Mouse (Mus musculus) MEL (cell line): ENCODE measurements around the gene Gtf3c2. TPM values are rescaled to one million over a fixed set of nuclear protein-coding genes. Genes with fewer than 3 reads are reported as not detected.
A peak's percentile ranks its signal among the peaks of the same experiment; 100 is the strongest.
"Not testable (repeated sequence)": the region's sequence is repeated elsewhere in the genome, so short reads cannot be mapped to it uniquely, and the experiment has no call there.

Source experiments
- DNase-seq: peaks from one replicate; pipeline ENCODE4 v3.0.0; 2011; ENCODE audit warnings: low read depth, low spot score
- H3K27ac ChIP-seq: 2 replicates; pipeline ENCODE4 v1.5.1; 2012; ENCODE audit warnings: low read depth, mild to moderate bottlenecking, control low read depth, low read length, moderate library complexity; ENCODE audit not compliant: control insufficient read depth
- H3K27me3 ChIP-seq, 2 experiments: fragments of 150-350 bp in 1 of 2; sonication (generic) in 1 of 2; 2 replicates each; pipeline ENCODE4 v1.6.1; 2012; ENCODE audit warnings: low read length in 2 of 2, mild to moderate bottlenecking in 2 of 2, improper control_type of control experiment in 1 of 2, moderate library complexity in 1 of 2; ENCODE audit not compliant: insufficient read depth in 2 of 2, control insufficient read depth in 1 of 2
- H3K36me3 ChIP-seq, 2 experiments: 2 replicates each; pipeline ENCODE4 v1.6.1; 2012 to 2014; ENCODE audit warnings: low read length in 2 of 2, improper control_type of control experiment in 1 of 2, inconsistent platforms in 1 of 2, mild to moderate bottlenecking in 1 of 2; ENCODE audit not compliant: insufficient read depth in 2 of 2, control insufficient read depth in 1 of 2
- H3K4me1 ChIP-seq, 2 experiments: fragments of 150-350 bp in 1 of 2; sonication (generic) in 1 of 2; 2 replicates each; pipeline ENCODE4 v1.6.1; 2012; ENCODE audit warnings: low read length in 2 of 2, improper control_type of control experiment in 1 of 2, mild to moderate bottlenecking in 1 of 2; ENCODE audit not compliant: insufficient read depth in 2 of 2, control insufficient read depth in 1 of 2
- H3K4me3 ChIP-seq, 2 experiments: fragments of 150-350 bp in 1 of 2; sonication (generic) in 1 of 2; 2 replicates each; pipeline ENCODE4 v1.5.1; 2012; ENCODE audit warnings: low read depth in 2 of 2, low read length in 2 of 2, mild to moderate bottlenecking in 2 of 2, moderate library complexity in 2 of 2, control low read depth in 1 of 2, improper control_type of control experiment in 1 of 2; ENCODE audit not compliant: control insufficient read depth in 1 of 2, insufficient read depth in 1 of 2
- H3K79me2 ChIP-seq: 2 replicates; pipeline ENCODE4 v1.6.1; 2012; ENCODE audit warnings: mild to moderate bottlenecking, low read length, moderate library complexity; ENCODE audit not compliant: control insufficient read depth, poor library complexity, insufficient read depth
- H3K9ac ChIP-seq: 2 replicates; pipeline ENCODE4 v1.6.1; 2012; ENCODE audit warnings: low read depth, mild to moderate bottlenecking, control low read depth, low read length, moderate library complexity; ENCODE audit not compliant: control insufficient read depth, poor library complexity, severe bottlenecking
- H3K9me3 ChIP-seq: fragments of 150-350 bp; sonication (generic); replicated peaks from 2 replicates; pipeline ENCODE4 v1.6.1; 2012; ENCODE audit warnings: mild to moderate bottlenecking, low read length, improper control_type of control experiment, moderate library complexity; ENCODE audit not compliant: insufficient read depth
- CHD1 ChIP-seq: IDR thresholded peaks from 2 replicates; pipeline ENCODE4 v1.6.1; 2012; ENCODE audit warnings: low read depth, mild to moderate bottlenecking, inconsistent platforms, low read length, improper control_type of control experiment
- CTCF ChIP-seq, 3 experiments: IDR thresholded peaks in 2 of 3; conservative IDR thresholded peaks in 1 of 3; 2 replicates each; pipeline ENCODE4 v1.5.1; 2011 to 2012; ENCODE audit warnings: low read length in 3 of 3, low read depth in 2 of 3, mild to moderate bottlenecking in 2 of 3, improper control_type of control experiment in 1 of 3, inconsistent platforms in 1 of 3, mixed read lengths in 1 of 3, moderate library complexity in 1 of 3; ENCODE audit not compliant: control insufficient read depth in 1 of 3, insufficient read depth in 1 of 3, poor library complexity in 1 of 3, severe bottlenecking in 1 of 3
- E2F4 ChIP-seq: IDR thresholded peaks from 2 replicates; pipeline ENCODE4 v1.6.1; 2011; ENCODE audit warnings: low read depth, low read length, improper control_type of control experiment, borderline replicate concordance
- EP300 ChIP-seq, 2 experiments: IDR thresholded peaks; 2 replicates each; pipeline ENCODE4 v1.6.1; 2011; ENCODE audit warnings: improper control_type of control experiment in 2 of 2, low read length in 2 of 2, low read depth in 1 of 2, mild to moderate bottlenecking in 1 of 2
- ETS1 ChIP-seq: IDR thresholded peaks from 2 replicates; pipeline ENCODE4 v1.6.1; 2012; ENCODE audit warnings: low read depth, mild to moderate bottlenecking, inconsistent platforms, low read length, improper control_type of control experiment, moderate library complexity
- HCFC1 ChIP-seq: IDR thresholded peaks from 2 replicates; pipeline ENCODE4 v1.6.1; 2012; ENCODE audit warnings: low read depth, mild to moderate bottlenecking, inconsistent platforms, low read length, improper control_type of control experiment, moderate library complexity
- JUND ChIP-seq: IDR thresholded peaks from 2 replicates; pipeline ENCODE4 v1.6.1; 2011; ENCODE audit warnings: low read depth, mild to moderate bottlenecking, improper control_type of control experiment, low read length
- MEF2A ChIP-seq: IDR thresholded peaks from 2 replicates; pipeline ENCODE4 v1.6.1; 2014; ENCODE audit warnings: low read depth, mild to moderate bottlenecking, inconsistent platforms, low read length, improper control_type of control experiment; ENCODE audit not compliant: poor library complexity, insufficient replicate concordance, severe bottlenecking; ENCODE audit errors: extremely low read depth
- MYC ChIP-seq: IDR thresholded peaks from 2 replicates; pipeline ENCODE4 v1.6.1; 2011; ENCODE audit warnings: low read depth, mild to moderate bottlenecking, low read length, improper control_type of control experiment, moderate library complexity
- NELFE ChIP-seq: IDR thresholded peaks from 2 replicates; pipeline ENCODE4 v1.6.1; 2011; ENCODE audit warnings: low read depth, low read length, improper control_type of control experiment
- POLR2AphosphoS5 ChIP-seq: IDR thresholded peaks from 2 replicates; pipeline ENCODE4 v1.6.1; 2012; ENCODE audit warnings: low read depth, borderline replicate concordance, mild to moderate bottlenecking, inconsistent platforms, low read length, moderate library complexity, mixed read lengths
- RCOR1 ChIP-seq: IDR thresholded peaks from 2 replicates; pipeline ENCODE4 v1.6.1; 2012; ENCODE audit warnings: low read depth, mild to moderate bottlenecking, inconsistent platforms, low read length, improper control_type of control experiment
- SIN3A ChIP-seq: IDR thresholded peaks from 2 replicates; pipeline ENCODE4 v1.6.1; 2012; ENCODE audit warnings: low read length, improper control_type of control experiment, inconsistent platforms
- SMC3 ChIP-seq: IDR thresholded peaks from 2 replicates; pipeline ENCODE4 v1.6.1; 2011; ENCODE audit warnings: low read depth, low read length, improper control_type of control experiment
- TBP ChIP-seq: IDR thresholded peaks from 2 replicates; pipeline ENCODE4 v1.8.0; 2011; ENCODE audit warnings: low read depth, low read length, improper control_type of control experiment
- TCF12 ChIP-seq: IDR thresholded peaks from 2 replicates; pipeline ENCODE4 v1.6.1; 2014; ENCODE audit warnings: low read depth, mild to moderate bottlenecking, inconsistent platforms, low read length, improper control_type of control experiment, moderate library complexity
- UBTF ChIP-seq: IDR thresholded peaks from 2 replicates; pipeline ENCODE4 v1.6.1; 2012; ENCODE audit warnings: low read depth, mild to moderate bottlenecking, inconsistent platforms, low read length, improper control_type of control experiment, moderate library complexity, borderline replicate concordance; ENCODE audit not compliant: insufficient read depth
- ZC3H11A ChIP-seq: IDR thresholded peaks from 2 replicates; pipeline ENCODE4 v1.6.1; 2012; ENCODE audit warnings: low read depth, mild to moderate bottlenecking, inconsistent platforms, low read length, improper control_type of control experiment
- ZNF384 ChIP-seq: IDR thresholded peaks from 2 replicates; pipeline ENCODE4 v1.6.1; 2012; ENCODE audit warnings: low read depth, mild to moderate bottlenecking, inconsistent platforms, low read length, improper control_type of control experiment
- polyA plus RNA-seq, 2 experiments: library from polyadenylated mRNA; stranded (reverse) in 1 of 2; unstranded in 1 of 2; fragments of >175 nt in 1 of 2; fragments of >200 nt in 1 of 2; gene quantifications; 2 replicates each; pipeline versions ENCODE4 v1.2.1 to v1.2.4; 2012; ENCODE audit warnings: low replicate concordance in 2 of 2, low read depth in 1 of 2; ENCODE audit not compliant: insufficient read length in 2 of 2, insufficient read depth in 1 of 2, missing spikeins in 1 of 2
- total RNA-seq: library from RNA; depleted of rRNA; stranded (reverse); fragments of 300-350 nt; gene quantifications from 2 replicates; pipeline ENCODE4 v1.2.3, GENCODE M21; 2012

Gene Gtf3c2
- total and polyA plus RNA-seq, 3 experiments: 50.9 to 129 TPM; not detected in 1

- no peak for TF ChIP-seq E2F4
- TF ChIP-seq ZC3H11A: no peak
- TF ChIP-seq ETS1: peak; percentile 73
- no peak for TF ChIP-seq NELFE
- TF ChIP-seq MEF2A: no peak
- TF ChIP-seq EP300 (IDR thresholded peaks at IDR 0.05; ENCODE audit: low read depth in 1 of 2, low read length in 2 of 2): peak; percentile 77 to 80
Measured at GRCm38 (mm10) chr5:31218294-31218693, 38.4 kb upstream of the Gtf3c2 start (continued).

- not testable (repeated sequence) for H3K27me3 ChIP-seq, DNase-seq, H3K9me3 ChIP-seq, H3K9ac ChIP-seq, H3K4me3 ChIP-seq, H3K27ac ChIP-seq
- H3K36me3 ChIP-seq: peaks cover 36 to 60% of the 10 kb centered on the region in 2 experiments
- H3K4me1 ChIP-seq: peaks cover 16 to 23% of the 10 kb centered on the region in 2 experiments; a peak in 3 of 4 replicates
- TF ChIP-seq CTCF (IDR thresholded peaks at IDR 0.05 in 2 of 3, conservative IDR thresholded peaks at IDR 0.05 in 1 of 3; ENCODE audit: control insufficient read depth in 1 of 3, insufficient read depth in 1 of 3, low read depth in 2 of 3, low read length in 3 of 3, poor library complexity in 1 of 3, severe bottlenecking in 1 of 3) (peak in 1 of 3 experiments; percentile 15; a peak in 1 of 6 replicates), ZNF384 (peak; percentile 81), SIN3A (0 out of 2 replicates have a peak, but pooled peaks have one; percentile 25)
- H3K79me2 ChIP-seq: peaks cover 83% of the 10 kb centered on the region
Measured at GRCm38 (mm10) chr5:31216554-31216953, 36.6 kb upstream of the Gtf3c2 start.

- H3K4me3 ChIP-seq: no peak overlapping the region
- no peaks in the 10 kb centered on the region for H3K27me3 ChIP-seq
- peaks cover 29% of the 10 kb centered on the region for H3K79me2 ChIP-seq
- DNase-seq: no peak
- no peaks in the 10 kb centered on the region for H3K9me3 ChIP-seq
- H3K9ac ChIP-seq: no peak overlapping the region
- peaks cover 22 to 46% of the 10 kb centered on the region in 2 experiments for H3K36me3 ChIP-seq
- H3K27ac ChIP-seq: no peak overlapping the region
- no peaks in the 10 kb centered on the region; a peak in 2 of 4 replicates for H3K4me1 ChIP-seq
- TF ChIP-seq MYC (no peak), HCFC1 (no peak), POLR2AphosphoS5 (no peak), E2F4 (no peak), ZNF384 (no peak), ETS1 (no peak), MEF2A (no peak), JUND (no peak), CTCF (IDR thresholded peaks at IDR 0.05 in 2 of 3, conservative IDR thresholded peaks at IDR 0.05 in 1 of 3; ENCODE audit: control insufficient read depth in 1 of 3, insufficient read depth in 1 of 3, low read depth in 2 of 3, low read length in 3 of 3, poor library complexity in 1 of 3, severe bottlenecking in 1 of 3) (no peak), EP300 (IDR thresholded peaks at IDR 0.05; ENCODE audit: low read depth in 1 of 2, low read length in 2 of 2) (no peak), TCF12 (no peak), UBTF (no peak), TBP (no peak), SMC3 (no peak), CHD1 (no peak), NELFE (no peak), RCOR1 (no peak)
Measured at GRCm38 (mm10) chr5:31204421-31204820, 24.5 kb upstream of the Gtf3c2 start.
